Mouse (Mus musculus): Measurements from ENCODE around the gene Tmem170b. TPM values are rescaled to one million over a fixed set of nuclear protein-coding genes. Genes with fewer than 3 reads are reported as not detected.

The Tmem170b gene
- total RNA-seq (2015): 34.9 and 41.4 TPM in 2 replicates
- total RNA-seq (2017): 26.7 and 31.3 TPM in 2 replicates

DNA sequence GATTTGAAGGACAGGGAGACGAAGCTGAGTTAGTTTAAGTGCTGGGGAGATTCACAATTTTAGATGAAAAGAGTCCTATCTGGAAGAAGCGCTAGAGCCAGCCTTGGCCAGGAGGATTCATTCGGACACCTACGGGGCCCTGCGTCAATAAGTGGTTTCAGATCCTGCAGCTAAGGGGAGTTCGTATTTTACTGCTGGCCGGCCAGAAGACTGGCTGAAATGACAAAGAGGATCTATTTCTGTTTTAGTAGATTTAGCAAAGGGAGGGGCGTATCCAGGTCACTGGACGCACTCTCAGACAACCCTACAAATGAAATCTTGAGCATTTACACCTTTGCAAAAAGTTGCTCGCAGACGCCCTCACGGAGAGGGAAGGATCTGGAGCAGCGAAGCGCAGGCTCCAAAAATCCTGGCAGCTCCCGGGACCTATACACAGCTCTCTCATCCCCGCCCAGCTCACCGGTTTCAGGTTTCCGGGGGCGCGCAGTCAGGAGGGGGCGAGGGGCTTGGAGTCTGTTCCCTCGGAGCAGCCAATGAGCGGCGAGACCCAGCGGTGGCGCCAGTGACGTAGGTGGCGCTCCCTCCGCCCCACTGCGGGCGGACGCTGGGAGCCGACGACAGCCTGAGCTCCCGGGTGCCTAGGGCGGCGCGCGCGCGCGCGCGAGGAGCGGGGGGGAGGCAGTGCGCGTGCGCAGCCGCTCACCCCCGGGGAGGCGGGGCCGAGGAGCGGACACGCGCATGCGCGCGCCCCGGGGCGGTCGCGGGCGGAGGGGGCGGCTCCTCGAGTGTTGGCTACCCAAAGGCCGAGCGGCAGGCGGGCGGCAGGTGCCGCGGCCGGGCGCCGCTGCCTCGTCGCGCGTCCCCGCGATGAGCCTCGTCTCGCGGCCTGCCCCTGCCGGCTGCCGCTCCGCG lies at the start of gene Tmem170b:
Tmem170b (plus strand) TSS at position 809 of the 912 bp plus-strand sequence.
- peak; percentile 82 for ATAC-seq (ENCODE audit: poor library complexity, severe bottlenecking)

DNA sequence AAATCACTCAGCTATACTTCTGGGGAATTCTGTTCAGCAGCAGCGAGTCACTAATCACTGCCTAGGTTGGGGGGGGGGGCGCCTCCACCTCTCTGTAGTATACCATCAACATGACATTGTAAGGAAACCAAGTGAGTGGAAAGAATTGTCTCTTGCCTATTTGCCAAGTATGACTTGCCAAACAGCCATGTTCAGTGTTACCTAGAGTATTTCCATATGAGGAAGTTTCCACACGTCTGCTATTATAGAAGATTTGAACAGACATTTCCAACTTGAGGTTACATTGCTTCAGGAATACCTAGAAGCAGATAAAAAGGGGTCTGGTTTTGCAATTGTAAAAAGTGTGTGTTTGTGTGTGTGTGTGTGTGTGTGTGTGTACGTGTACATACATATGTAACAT lies 44.7 kb upstream of the Tmem170b start:
- peak; percentile 88 for ATAC-seq (ENCODE audit: poor library complexity, severe bottlenecking)

DNA sequence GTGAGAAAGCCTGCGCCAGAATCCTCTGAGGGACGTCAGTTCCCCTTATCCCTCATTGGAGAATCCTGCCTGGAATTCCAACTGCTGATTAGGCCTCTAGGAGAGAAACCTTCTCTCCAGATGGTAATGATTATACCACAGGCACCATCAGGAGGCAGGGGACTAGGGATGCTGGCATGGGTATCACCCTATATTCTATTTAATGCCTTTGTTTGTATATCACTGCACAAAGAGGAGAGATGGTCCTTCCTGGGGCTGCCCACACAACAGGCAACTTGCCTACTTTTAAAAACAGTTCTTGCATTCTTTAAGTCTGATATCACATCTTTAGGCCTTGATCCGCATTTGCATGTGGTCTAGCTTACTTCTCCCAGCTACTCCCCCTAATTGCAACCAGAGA lies 37.3 kb upstream of the Tmem170b start:
- no peak for ATAC-seq (ENCODE audit: poor library complexity, severe bottlenecking)

DNA sequence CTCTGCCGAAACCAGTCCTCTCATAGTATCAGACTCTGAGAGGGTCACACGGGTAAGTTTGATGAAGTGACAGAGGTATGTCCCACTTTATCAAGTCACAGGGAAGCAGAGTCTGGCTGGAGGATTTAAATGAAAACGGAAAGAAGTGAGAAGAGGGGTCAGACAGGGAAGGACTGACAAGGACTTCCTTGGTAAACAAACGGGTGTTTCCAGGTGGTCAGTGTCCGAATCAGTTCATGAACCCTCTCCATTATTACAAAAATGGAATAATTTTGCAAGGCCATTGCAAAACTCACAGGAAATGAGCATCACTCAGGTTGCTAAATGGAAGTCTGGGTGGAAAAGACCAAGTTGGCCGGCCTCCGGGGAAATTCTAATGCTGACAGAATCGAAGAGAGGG lies 36.8 kb upstream of the Tmem170b start:
- ATAC-seq (ENCODE audit: poor library complexity, severe bottlenecking): peak; percentile 56

DNA sequence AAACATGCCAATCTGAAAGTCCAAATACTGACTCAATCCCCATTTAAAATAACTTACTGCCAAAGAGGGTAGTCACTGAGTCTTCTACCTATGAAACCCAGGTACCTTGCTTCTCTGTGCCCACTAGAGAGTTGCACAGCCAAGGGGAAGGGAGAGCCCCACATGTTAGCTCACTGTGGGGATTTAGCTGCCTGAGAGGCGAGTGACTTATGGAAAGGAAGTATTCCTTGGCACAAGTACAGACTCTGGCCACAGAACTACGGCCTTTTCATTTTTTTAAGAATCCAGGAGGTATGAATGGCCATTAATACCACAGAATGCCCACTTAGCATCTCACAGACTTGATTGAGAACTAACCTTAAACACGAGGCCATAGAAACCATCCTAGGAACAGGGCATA lies 35.9 kb upstream of the Tmem170b start:
- no peak for ATAC-seq (ENCODE audit: poor library complexity, severe bottlenecking)

- peak; percentile 89 for ATAC-seq (ENCODE audit: poor library complexity, severe bottlenecking)
Observed at GRCm38 (mm10) chr13:41571368-41572350, 34.0 kb upstream of the Tmem170b start.

DNA sequence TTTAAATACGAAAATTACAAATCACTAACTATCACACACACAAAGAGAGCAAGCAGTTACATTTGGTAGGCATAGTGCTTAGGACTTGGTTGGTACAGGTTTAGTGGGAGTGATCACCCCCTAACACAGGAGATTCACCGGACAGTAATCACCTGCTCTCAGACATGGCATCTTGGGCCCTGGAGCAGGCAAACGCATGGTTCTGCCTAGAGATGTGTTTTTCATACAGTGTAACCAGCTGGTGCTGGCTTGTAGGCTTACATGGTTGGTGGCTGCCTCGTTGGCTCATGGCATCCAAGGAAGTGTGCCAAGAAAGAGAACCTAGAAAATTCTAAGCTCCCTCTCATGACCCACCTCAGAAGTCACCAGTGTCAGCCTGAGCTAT lies 33.4 kb upstream of the Tmem170b start:
- ATAC-seq (ENCODE audit: poor library complexity, severe bottlenecking): no peak

- ATAC-seq (ENCODE audit: poor library complexity, severe bottlenecking): no peak
Observed at GRCm38 (mm10) chr13:41573126-41573846, 32.4 kb upstream of the Tmem170b start.

DNA sequence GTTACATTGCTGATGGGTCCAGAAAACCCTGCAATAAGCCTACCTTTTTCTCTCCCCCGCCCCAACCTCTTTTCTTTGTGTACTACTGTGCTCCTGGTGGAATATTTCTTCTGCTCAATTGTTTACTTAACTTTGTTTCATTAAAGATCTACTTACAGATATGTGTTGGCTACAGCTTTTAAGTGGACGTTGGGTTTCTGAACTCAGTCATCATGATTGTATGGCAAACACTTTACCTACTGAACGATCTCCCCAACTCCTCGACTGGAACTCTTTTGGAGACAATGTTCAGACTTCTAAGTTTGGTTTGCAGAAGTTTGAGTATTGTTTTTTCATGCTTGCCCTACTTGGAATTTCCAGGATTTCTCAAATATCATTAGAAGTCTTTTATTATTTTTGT lies 24.6 kb upstream of the Tmem170b start:
- no peak for ATAC-seq (ENCODE audit: poor library complexity, severe bottlenecking)

- peak; percentile 64 for ATAC-seq (ENCODE audit: poor library complexity, severe bottlenecking)
Observed at GRCm38 (mm10) chr13:41583666-41584357, 21.9 kb upstream of the Tmem170b start.

- no peak for ATAC-seq (ENCODE audit: poor library complexity, severe bottlenecking)
Observed at GRCm38 (mm10) chr13:41584358-41584680, 21.4 kb upstream of the Tmem170b start.

DNA sequence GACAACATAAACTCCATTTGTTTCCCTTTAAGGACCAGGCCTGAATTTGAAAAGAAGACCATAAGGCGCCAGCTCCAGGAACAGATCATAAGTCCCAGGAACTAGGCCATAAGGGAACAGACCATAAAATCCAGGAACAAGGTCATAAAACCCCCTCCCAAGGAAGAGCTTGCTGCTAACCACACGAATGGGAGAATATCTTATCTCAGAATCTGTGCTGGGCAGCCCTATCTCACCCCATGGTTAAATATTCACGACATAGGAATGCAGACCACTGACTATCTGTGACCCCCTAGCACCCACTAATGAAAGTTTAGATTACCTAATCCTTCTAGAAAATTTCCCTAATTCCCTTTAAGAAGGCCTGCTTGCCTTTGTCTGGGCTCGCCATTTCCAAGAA lies 20.8 kb upstream of the Tmem170b start:
- ATAC-seq (ENCODE audit: poor library complexity, severe bottlenecking): no peak

- ATAC-seq (ENCODE audit: poor library complexity, severe bottlenecking): peak; percentile 57
Observed at GRCm38 (mm10) chr13:41596678-41597077, 9.0 kb upstream of the Tmem170b start.

- peak; percentile 83 for ATAC-seq (ENCODE audit: poor library complexity, severe bottlenecking)
Observed at GRCm38 (mm10) chr13:41599977-41600376, 5.7 kb upstream of the Tmem170b start.

DNA sequence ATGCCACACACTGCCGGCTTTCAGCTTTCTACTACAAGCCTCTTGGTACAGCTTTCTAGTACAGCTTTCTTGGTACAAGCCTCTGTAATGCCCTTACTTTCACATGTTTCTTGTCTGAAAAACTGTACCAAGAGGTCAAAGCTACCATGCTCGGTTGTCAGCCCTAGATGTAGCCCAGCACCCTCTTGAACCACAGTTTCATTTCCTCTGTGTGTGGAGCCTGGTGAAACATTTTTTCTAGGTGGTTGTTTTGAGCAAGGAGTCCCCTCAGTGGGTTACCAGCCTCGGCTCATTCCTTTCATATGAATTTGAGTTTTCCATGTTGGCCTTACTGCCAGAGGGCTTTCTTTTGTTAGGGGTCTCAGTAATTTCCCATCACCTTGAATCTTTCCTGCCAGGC lies 4.7 kb upstream of the Tmem170b start:
- no peak for ATAC-seq (ENCODE audit: poor library complexity, severe bottlenecking)

GRCm38 (mm10) chr13:41603921-41604466 lies 1.7 kb upstream of the Tmem170b start:
- no peak for ATAC-seq (ENCODE audit: poor library complexity, severe bottlenecking)

DNA sequence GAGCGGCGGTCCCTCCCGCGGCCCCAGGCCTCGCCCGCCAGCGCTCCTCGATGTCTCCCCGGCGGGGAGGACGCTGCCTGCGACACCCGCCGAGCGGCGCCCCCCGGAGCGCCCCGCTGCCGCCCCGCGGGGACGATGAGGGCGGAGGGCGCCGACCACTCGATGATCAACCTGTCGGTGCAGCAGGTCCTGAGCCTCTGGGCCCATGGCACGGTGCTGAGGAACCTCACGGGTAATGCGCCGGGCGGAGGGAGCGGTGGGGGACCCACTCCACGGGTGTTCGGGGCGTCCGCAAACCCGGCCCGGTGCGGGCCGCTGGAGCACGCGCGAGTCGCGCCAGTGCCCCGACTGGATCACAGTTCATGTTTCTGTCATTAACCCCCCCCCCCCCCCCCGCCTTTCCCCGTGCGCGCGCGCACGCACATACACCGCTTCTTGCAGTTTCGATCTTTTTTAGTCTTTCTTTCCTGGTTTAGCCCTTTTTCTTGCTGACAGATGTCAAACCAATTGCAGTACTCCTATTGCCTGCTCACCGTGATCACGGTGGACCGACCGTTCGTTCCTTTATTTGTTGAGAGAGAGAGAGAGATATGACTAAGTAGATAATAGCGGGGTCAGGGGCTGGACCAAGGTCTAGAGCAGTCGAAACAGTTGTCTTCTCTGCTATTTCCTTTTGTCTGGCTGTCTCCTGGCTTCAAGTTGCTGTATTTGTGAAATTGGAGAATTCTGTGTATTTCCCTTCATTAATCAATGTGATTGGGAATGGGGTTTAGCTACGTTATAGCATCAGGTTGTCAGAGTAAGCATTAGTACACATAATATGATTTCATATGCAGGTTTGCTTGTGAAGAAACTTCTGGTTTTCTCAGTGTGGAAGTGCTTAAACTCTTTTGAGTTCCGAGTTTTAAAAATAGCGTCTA lies 634 bp downstream of the Tmem170b start:
- no peak for ATAC-seq (ENCODE audit: poor library complexity, severe bottlenecking)

GRCm38 (mm10) chr13:41607589-41607988 lies 1.9 kb downstream of the Tmem170b start:
- ATAC-seq (ENCODE audit: poor library complexity, severe bottlenecking): peak; percentile 40

DNA sequence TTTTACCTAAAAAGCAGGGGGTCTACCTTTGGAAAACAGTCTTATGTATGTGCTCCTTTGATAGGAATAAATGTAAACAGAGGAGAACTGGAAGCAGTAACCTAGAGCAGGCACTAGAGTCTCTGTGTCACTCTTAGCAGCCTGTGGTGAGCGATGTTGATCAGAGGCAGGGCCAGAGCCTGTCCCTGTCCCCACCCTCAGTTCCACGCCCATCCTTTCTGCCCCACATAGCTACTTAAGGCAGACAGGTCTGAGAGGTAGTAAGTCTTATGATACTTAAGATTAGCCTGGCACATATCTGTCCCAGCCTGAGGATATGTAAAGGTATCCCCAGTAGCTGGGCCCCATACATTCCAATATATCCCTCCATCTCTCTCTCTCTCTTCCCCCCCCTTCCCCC lies 2.9 kb downstream of the Tmem170b start:
- ATAC-seq (ENCODE audit: poor library complexity, severe bottlenecking): no peak
